19 mouse cellular contexts compared by ENCODE assay signal in the genomic region with DNA sequence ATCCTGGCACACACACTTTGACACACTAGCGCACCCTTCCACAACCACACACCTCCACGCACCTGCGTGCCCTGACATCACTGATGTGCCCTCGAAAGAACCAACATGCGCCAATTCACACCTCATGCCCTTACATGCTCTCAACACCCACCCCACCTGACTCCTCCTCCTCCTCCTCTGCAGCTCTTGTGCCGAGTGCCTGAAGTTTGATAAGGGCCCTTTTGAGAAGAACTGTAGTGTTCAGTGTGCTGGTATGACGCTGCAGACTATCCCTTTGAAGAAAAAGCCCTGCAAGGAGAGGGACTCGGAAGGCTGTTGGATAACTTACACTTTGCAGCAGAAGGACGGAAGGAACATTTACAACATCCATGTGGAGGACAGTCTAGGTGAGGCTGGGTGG. TPM values are rescaled to one million over a fixed set of nuclear protein-coding genes. Genes with fewer than 3 reads are reported as not detected.
"Had no signal": no experiment of that assay in that cellular context is flagged by ENCODE, and none has a peak within 500 bp of the region (broad histone marks: within the 10 kb centered on the region; RNA-seq: fewer than 3 reads in every experiment).

No protein-coding gene starts in this region.

- H3K4me3 ChIP-seq: intestine, embryonic 15.5 days; kidney, embryonic 15.5 days; limb, embryonic 10.5 days; limb, embryonic 13.5 days had no signal

- H3K27me3 ChIP-seq: intestine, embryonic 15.5 days; kidney, embryonic 15.5 days; limb, embryonic 13.5 days had no signal

- ATAC-seq: hindbrain, embryonic 16.5 days; intestine, embryonic 15.5 days had no signal

- H3K36me3 ChIP-seq: intestine, embryonic 15.5 days; kidney, embryonic 15.5 days; limb, embryonic 10.5 days; limb, embryonic 13.5 days had no signal

- H3K27ac ChIP-seq: intestine, embryonic 15.5 days; kidney, embryonic 15.5 days; limb, embryonic 10.5 days; limb, embryonic 13.5 days had no signal

- H3K4me1 ChIP-seq: intestine, embryonic 15.5 days; kidney, embryonic 15.5 days; limb, embryonic 10.5 days; limb, embryonic 13.5 days had no signal

- DNase-seq: kidney, adult 11 months; kidney, adult 8-10 months; kidney, postnatal 10 days; kidney, postnatal 4 days; lung, adult 18-20 months; midbrain, embryonic 14.5 days; thymus, adult 18-20 months; thymus, postnatal 4 days had no signal

- H3K9me3 ChIP-seq: intestine, embryonic 15.5 days; kidney, embryonic 15.5 days; limb, embryonic 10.5 days; limb, embryonic 13.5 days had no signal

- H3K9ac ChIP-seq: intestine, embryonic 15.5 days; kidney, embryonic 15.5 days; limb, embryonic 13.5 days had no signal

- H3K4me2 ChIP-seq: intestine, embryonic 15.5 days; kidney, embryonic 15.5 days; limb, embryonic 13.5 days; midbrain, embryonic 11.5 days had no signal

RNA-seq across cellular contexts. Expression of gene Gm49325, which starts 45.2 kb away (rescaled TPM):
- total RNA-seq: liver, adult 2 months; midbrain, postnatal 0 days had no signal
- polyA plus RNA-seq: hindbrain, embryonic 16.5 days; liver, adult 2 months; midbrain, embryonic 11.5 days; small intestine, adult 2 months; spleen, adult 2 months; testis, adult 2 months had no signal
